Mouse (Mus musculus) telencephalon, adult 2 months (tissue): ENCODE measurements around the gene Trpc4.

Experiments used
- DNase-seq: peaks from one replicate; pipeline ENCODE4 v3.0.0-alpha.2; 2011; ENCODE audit warnings: low read depth, low spot score

Trpc4 gene

GRCm38 (mm10) chr3:54266943-54267342 lies 111.1 kb downstream of the Trpc4 start:
- no peak for DNase-seq

- DNase-seq, result peak; percentile 87
Observed at GRCm38 (mm10) chr3:54269180-54269579, 113.3 kb downstream of the Trpc4 start.

GRCm38 (mm10) chr3:54274651-54275050 lies 118.8 kb downstream of the Trpc4 start:
- no peak for DNase-seq

GRCm38 (mm10) chr3:54289731-54290130 lies 133.9 kb downstream of the Trpc4 start:
- DNase-seq, result no peak

GRCm38 (mm10) chr3:54310604-54311003 lies 154.8 kb downstream of the Trpc4 start:
- no peak for DNase-seq

- peak; percentile 23 for DNase-seq
Observed at GRCm38 (mm10) chr3:54314055-54314454, 158.2 kb downstream of the Trpc4 start.

- peak; percentile 33 for DNase-seq
Observed at GRCm38 (mm10) chr3:54352891-54353652, 197.2 kb downstream of the Trpc4 start.

GRCm38 (mm10) chr3:54357561-54357960 lies 201.7 kb downstream of the Trpc4 start:
- no peak for DNase-seq

- DNase-seq, result no peak
Observed at GRCm38 (mm10) chr3:54358463-54359189, 202.8 kb downstream of the Trpc4 start.

GRCm38 (mm10) chr3:54360897-54361296 lies 205.1 kb downstream of the Trpc4 start, which contains the start of gene Postn:
Gene Postn (plus strand): TSS chr3:54361109.
- no peak for DNase-seq

GRCm38 (mm10) chr3:54361656-54362055 lies 205.8 kb downstream of the Trpc4 start:
- DNase-seq, result no peak
